Mouse (Mus musculus): ENCODE data around the gene Cops3.

The Cops3 gene

GRCm38 (mm10) chr11:59810480-59811158 is 29.0 kb downstream of the Cops3 start:
- no peak for DNase-seq (ENCODE audit: low spot score in 2 of 2)

GRCm38 (mm10) chr11:59809670-59810474 is 29.8 kb downstream of the Cops3 start, which contains the start of gene Flcn:
Gene Flcn, minus strand, starts transcription at chr11:59810016.
- DNase-seq (ENCODE audit: low spot score in 2 of 2), result peak; percentile 71 to 79

- DNase-seq (ENCODE audit: low spot score in 2 of 2), result no peak
Measured at GRCm38 (mm10) chr11:59809071-59809669, 30.5 kb downstream of the Cops3 start.

- DNase-seq (ENCODE audit: low spot score in 2 of 2), result no peak
Measured at GRCm38 (mm10) chr11:59808170-59808960, 31.3 kb downstream of the Cops3 start.

- no peak for DNase-seq (ENCODE audit: low spot score in 2 of 2)
Measured at GRCm38 (mm10) chr11:59805656-59806055, 34.0 kb downstream of the Cops3 start.

GRCm38 (mm10) chr11:59805256-59805655 is 34.4 kb downstream of the Cops3 start:
- no peak for DNase-seq (ENCODE audit: low spot score in 2 of 2)

- no peak for DNase-seq (ENCODE audit: low spot score in 2 of 2)
Measured at GRCm38 (mm10) chr11:59804409-59805110, 35.1 kb downstream of the Cops3 start.

- no peak for DNase-seq (ENCODE audit: low spot score in 2 of 2)
Measured at GRCm38 (mm10) chr11:59803516-59803915, 36.1 kb downstream of the Cops3 start.

GRCm38 (mm10) chr11:59801881-59802280 is 37.8 kb downstream of the Cops3 start:
- no peak for DNase-seq (ENCODE audit: low spot score in 2 of 2)

GRCm38 (mm10) chr11:59800412-59800811 is 39.2 kb downstream of the Cops3 start:
- DNase-seq (ENCODE audit: low spot score in 2 of 2), result no peak

GRCm38 (mm10) chr11:59793390-59793789 is 46.2 kb downstream of the Cops3 start:
- DNase-seq (ENCODE audit: low spot score in 2 of 2), result no peak

- no peak for DNase-seq (ENCODE audit: low spot score in 2 of 2)
Measured at GRCm38 (mm10) chr11:59789311-59789710, 50.3 kb downstream of the Cops3 start.

- DNase-seq (ENCODE audit: low spot score in 2 of 2), result no peak
Measured at GRCm38 (mm10) chr11:59787199-59787781, 52.3 kb downstream of the Cops3 start, which contains the start of gene Pld6. Gene Pld6, minus strand, starts transcription at chr11:59787645.

- no peak for DNase-seq (ENCODE audit: low spot score in 2 of 2)
Measured at GRCm38 (mm10) chr11:59786444-59787198, 53.0 kb downstream of the Cops3 start.

- DNase-seq (ENCODE audit: low spot score in 2 of 2), result no peak
Measured at GRCm38 (mm10) chr11:59783591-59783990, 56.0 kb downstream of the Cops3 start.

- DNase-seq (ENCODE audit: low spot score in 2 of 2), result no peak
Measured at GRCm38 (mm10) chr11:59782091-59782590, 57.5 kb downstream of the Cops3 start.

- no peak for DNase-seq (ENCODE audit: low spot score in 2 of 2)
Measured at GRCm38 (mm10) chr11:59780241-59780640, 59.4 kb downstream of the Cops3 start.

- no peak for DNase-seq (ENCODE audit: low spot score in 2 of 2)
Measured at GRCm38 (mm10) chr11:59779406-59779805, 60.2 kb downstream of the Cops3 start.

- no peak for DNase-seq (ENCODE audit: low spot score in 2 of 2)
Measured at GRCm38 (mm10) chr11:59778874-59779223, 60.8 kb downstream of the Cops3 start.
